In genomic region chr2:79336141-79336540, GRCm38 (mm10) we compare ENCODE assay signal across 20 mouse cellular contexts.
DNase-seq lines count a peak whose midpoint lies in the region; ATAC-seq and TF ChIP-seq lines count a peak whose summit lies in the region.
"Had no signal": no experiment of that assay in that cellular context is flagged by ENCODE, and none has a peak within 500 bp of the region (broad histone marks: within the 10 kb centered on the region; RNA-seq: fewer than 3 reads in every experiment).

No protein-coding gene starts in this region.

- H3K9ac ChIP-seq in liver, embryonic 14.5 days (replicated peaks) = no peak overlapping the region
- no peak overlapping the region for H3K9ac ChIP-seq in liver, embryonic 12.5 days
- no peak overlapping the region for H3K9ac ChIP-seq in MEL (ENCODE audit: control insufficient read depth, low read depth, low read length, poor library complexity, severe bottlenecking)
- H3K9ac ChIP-seq: embryonic facial prominence, embryonic 13.5 days; hindbrain, embryonic 12.5 days; limb, embryonic 13.5 days; midbrain, embryonic 15.5 days had no signal

- TF ChIP-seq POLR2A in MEL (IDR thresholded peaks at IDR 0.05; ENCODE audit: control insufficient read depth in 1 of 2, insufficient read depth in 1 of 2, low read depth in 1 of 2, low read length in 2 of 2, poor library complexity in 1 of 2) = no peak

- peaks cover 7% of the 10 kb centered on the region; the same call in 1 of the 2 replicates for H3K36me3 ChIP-seq in liver, embryonic 14.5 days (replicated peaks; ENCODE audit: control insufficient read depth, insufficient read depth, low read depth)
- H3K36me3 ChIP-seq in liver, embryonic 12.5 days = peaks cover 18% of the 10 kb centered on the region
- peaks cover 3 to 4% of the 10 kb centered on the region in 2 experiments; a peak in 3 of 4 replicates for H3K36me3 ChIP-seq in MEL (ENCODE audit: control insufficient read depth in 1 of 2, insufficient read depth in 2 of 2, low read length in 2 of 2)
- H3K36me3 ChIP-seq: embryonic facial prominence, embryonic 13.5 days; hindbrain, embryonic 12.5 days; limb, embryonic 13.5 days; midbrain, embryonic 15.5 days had no signal

- no peak overlapping the region for H3K4me3 ChIP-seq in liver, embryonic 14.5 days (ENCODE audit: insufficient read depth in 1 of 2, low read depth in 2 of 2, low read length in 2 of 2)
- no peak overlapping the region for H3K4me3 ChIP-seq in liver, embryonic 12.5 days
- H3K4me3 ChIP-seq in MEL (ENCODE audit: control insufficient read depth in 1 of 2, insufficient read depth in 1 of 2, low read depth in 2 of 2, low read length in 2 of 2) = no peak overlapping the region
- no peak overlapping the region for H3K4me3 ChIP-seq in gastrocnemius, adult 2 months
- H3K4me3 ChIP-seq: embryonic facial prominence, embryonic 13.5 days; hindbrain, embryonic 12.5 days; limb, embryonic 13.5 days; midbrain, embryonic 15.5 days had no signal

- H3K4me2 ChIP-seq in liver, embryonic 14.5 days (ENCODE audit: low read depth) = no peak overlapping the region
- H3K4me2 ChIP-seq in liver, embryonic 12.5 days = no peak overlapping the region
- H3K4me2 ChIP-seq: embryonic facial prominence, embryonic 13.5 days; hindbrain, embryonic 12.5 days; limb, embryonic 13.5 days; midbrain, embryonic 15.5 days had no signal

- H3K27me3 ChIP-seq in liver, embryonic 14.5 days (ENCODE audit: control insufficient read depth, insufficient read depth, low read length) = no peaks in the 10 kb centered on the region
- H3K27me3 ChIP-seq in liver, embryonic 12.5 days (replicated peaks) = no peaks in the 10 kb centered on the region
- H3K27me3 ChIP-seq in MEL (ENCODE audit: control insufficient read depth in 1 of 2, insufficient read depth in 2 of 2, low read length in 2 of 2) = no peaks in the 10 kb centered on the region
- H3K27me3 ChIP-seq: embryonic facial prominence, embryonic 13.5 days; hindbrain, embryonic 12.5 days; limb, embryonic 13.5 days; midbrain, embryonic 15.5 days had no signal

- no peak overlapping the region for H3K27ac ChIP-seq in liver, embryonic 14.5 days
- no peak overlapping the region for H3K27ac ChIP-seq in liver, embryonic 12.5 days
- H3K27ac ChIP-seq in MEL (ENCODE audit: control insufficient read depth, low read depth, low read length) = no peak overlapping the region
- H3K27ac ChIP-seq in gastrocnemius, adult 2 months = no peak overlapping the region
- H3K27ac ChIP-seq: embryonic facial prominence, embryonic 13.5 days; hindbrain, embryonic 12.5 days; limb, embryonic 13.5 days; midbrain, embryonic 15.5 days had no signal

- ATAC-seq in liver, embryonic 14.5 days (ENCODE audit: insufficient read depth) = no peak
- no peak for ATAC-seq in liver, embryonic 12.5 days
- ATAC-seq in megakaryocyte progenitor cell, adult 5-6 weeks (replicated peaks; ENCODE audit: poor library complexity) = peak; percentile 43; the same call in 1 of the 2 replicates
- ATAC-seq: midbrain, embryonic 15.5 days had no signal

- H3K79me2 ChIP-seq in MEL (ENCODE audit: control insufficient read depth, insufficient read depth, low read length, poor library complexity) = no peaks in the 10 kb centered on the region

- intact Hi-C loops in gastrocnemius, adult 2 months (cut with DNase I) = no loop called here

- peak; percentile 42; the same call in 1 of the 2 replicates for TF ChIP-seq CTCF in liver, embryonic 14.5 days (IDR thresholded peaks at IDR 0.05; ENCODE audit: low read depth)
- TF ChIP-seq CTCF in MEL (IDR thresholded peaks at IDR 0.05 in 2 of 3, conservative IDR thresholded peaks at IDR 0.05 in 1 of 3; ENCODE audit: control insufficient read depth in 1 of 3, insufficient read depth in 1 of 3, low read depth in 2 of 3, low read length in 3 of 3, poor library complexity in 1 of 3, severe bottlenecking in 1 of 3) = peak in 2 of 3 experiments; percentile 31 to 50; a peak in 3 of 6 replicates
- TF ChIP-seq CTCF in gastrocnemius, adult 2 months (IDR thresholded peaks at IDR 0.05) = no peak

- H3K4me1 ChIP-seq in liver, embryonic 14.5 days (replicated peaks; ENCODE audit: control insufficient read depth in 2 of 2, insufficient read depth in 2 of 2, low read length in 1 of 2) = no peaks in the 10 kb centered on the region
- H3K4me1 ChIP-seq in liver, embryonic 12.5 days = 0 out of 2 replicates have a peak, but pooled peaks cover 10% of the 10 kb centered on the region
- peaks cover 0 to 6% of the 10 kb centered on the region in 2 experiments; a peak in 1 of 4 replicates for H3K4me1 ChIP-seq in MEL (ENCODE audit: control insufficient read depth in 1 of 2, insufficient read depth in 2 of 2, low read length in 2 of 2)
- H3K4me1 ChIP-seq: embryonic facial prominence, embryonic 13.5 days; hindbrain, embryonic 12.5 days; limb, embryonic 13.5 days; midbrain, embryonic 15.5 days had no signal

- 82% methylated on average over 1 of the region's 1 CpGs for WGBS in liver, embryonic 14.5 days (ENCODE audit: insufficient replicate concordance)
- 70% methylated on average over 1 of the region's 1 CpGs for WGBS in liver, embryonic 12.5 days (ENCODE audit: insufficient replicate concordance)

- DNase-seq in liver, embryonic 14.5 days (ENCODE audit: low read depth in 3 of 3, low spot score in 3 of 3) = no peak
- DNase-seq in CD4-positive helper T cell, adult 2 months (ENCODE audit: low read depth, low spot score) = peak; percentile 16
- peak; percentile 41 for DNase-seq in MEL (ENCODE audit: low read depth, low spot score)
- DNase-seq in spleen, postnatal 36 days (ENCODE audit: low spot score in 2 of 2) = no peak
- DNase-seq in gastrocnemius, adult 2 months = no peak
- DNase-seq: adrenal gland, postnatal 10 days; cerebellum, adult 8-10 months; gastrocnemius, postnatal 36 days; kidney, adult 11 months; kidney, postnatal 14 days; layer of hippocampus, adult 9-11 months; lung, adult 18-20 months; right cerebral cortex, adult 18-20 months; thymus, postnatal 25 days had no signal

- H3K9me3 ChIP-seq in liver, embryonic 14.5 days (ENCODE audit: control insufficient read depth, low read length) = no peaks in the 10 kb centered on the region
- H3K9me3 ChIP-seq in liver, embryonic 12.5 days (replicated peaks) = no peaks in the 10 kb centered on the region
- no peaks in the 10 kb centered on the region for H3K9me3 ChIP-seq in MEL (replicated peaks; ENCODE audit: insufficient read depth, low read length)
- H3K9me3 ChIP-seq: embryonic facial prominence, embryonic 13.5 days; hindbrain, embryonic 12.5 days; limb, embryonic 13.5 days; midbrain, embryonic 15.5 days had no signal

- no peak for TF ChIP-seq EP300 in liver, embryonic 14.5 days (IDR thresholded peaks at IDR 0.05; ENCODE audit: low read depth)
- no peak for TF ChIP-seq EP300 in MEL (IDR thresholded peaks at IDR 0.05; ENCODE audit: low read depth in 1 of 2, low read length in 2 of 2)

- TF ChIP-seq RAD21 in MEL (IDR thresholded peaks at IDR 0.05; ENCODE audit: low read depth, low read length) = peak; percentile 35

TF ChIP-seq in MEL, 35 proteins besides CTCF, POLR2A, EP300 and RAD21:
- TF ChIP-seq SMC3 (IDR thresholded peaks at IDR 0.05; ENCODE audit: low read depth, low read length) (peak; percentile 64), USF2 (IDR thresholded peaks at IDR 0.05; ENCODE audit: borderline replicate concordance in 1 of 2, insufficient read depth in 1 of 2, low read depth in 1 of 2, low read length in 2 of 2) (no peak), MXI1 (IDR thresholded peaks at IDR 0.05; ENCODE audit: low read depth, low read length) (no peak)
TF ChIP-seq in MEL: peak in this region for 1.

Comparison
In these comparisons a context has a peak if more than half of its experiments do, and no peak if none do; other contexts are left out.
1. DNase-seq: peak in CD4-positive helper T cell, adult 2 months (single experiment) and MEL (single experiment); none in liver, embryonic 14.5 days (0 of 3), spleen, postnatal 36 days (0 of 2) and gastrocnemius, adult 2 months (single experiment).